20 mouse cellular contexts compared by ENCODE assay signal in the genomic region with DNA sequence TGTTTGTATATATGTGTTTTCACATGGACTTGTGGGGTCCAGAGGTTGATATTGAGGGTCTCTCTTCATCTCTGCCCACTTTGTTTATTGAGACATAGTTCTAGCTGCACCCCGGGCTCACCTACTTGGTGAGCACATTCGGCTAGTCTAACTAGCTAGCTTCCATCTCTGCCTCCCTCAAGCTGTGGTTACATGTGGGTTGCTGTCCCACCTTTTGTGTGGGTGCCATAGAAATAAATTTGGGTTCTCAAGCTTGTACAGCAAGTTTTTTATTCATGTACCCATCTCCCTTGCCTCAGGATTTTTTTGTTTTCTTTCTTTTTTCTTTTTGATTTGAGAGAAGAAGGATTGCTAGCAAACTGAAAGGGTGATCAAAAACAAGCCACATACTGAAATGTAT.
DNase-seq lines count a peak whose midpoint lies in the region; ATAC-seq and TF ChIP-seq lines count a peak whose summit lies in the region.
"Had no signal": no experiment of that assay in that cellular context is flagged by ENCODE, and none has a peak within 500 bp of the region (broad histone marks: within the 10 kb centered on the region; RNA-seq: fewer than 3 reads in every experiment).

No protein-coding gene starts in this region.

- no peak overlapping the region for H3K4me3 ChIP-seq in layer of hippocampus, adult 2 months
- H3K4me3 ChIP-seq: embryonic facial prominence, embryonic 12.5 days; forebrain, embryonic 15.5 days; heart, adult 2 months; heart, embryonic 15.5 days; hindbrain, embryonic 13.5 days had no signal

- DNase-seq in frontal cortex, postnatal 14 days (ENCODE audit: low spot score in 2 of 2), result no peak
- DNase-seq in layer of hippocampus, adult 2 months (ENCODE audit: low spot score in 2 of 2), result peak in 1 of 2 experiments; percentile 37
- DNase-seq in layer of hippocampus, postnatal 36 days, result no peak
- DNase-seq in right cerebral cortex, adult 18-20 months, result peak; percentile 45
- no peak for DNase-seq in right cerebral cortex, postnatal 4 days
- DNase-seq in telencephalon, adult 2 months (ENCODE audit: low read depth, low spot score), result peak; percentile 9
- DNase-seq: adrenal gland, adult 8-10 months; B cell, adult 2 months; cerebellum, adult 11-12 months; cerebellum, adult 9-10 months; cerebellum, postnatal 25 days; gastrocnemius, postnatal 14 days; heart, adult 2 months; heart, postnatal 14 days had no signal

- ATAC-seq in frontal cortex, adult (ENCODE audit: low TSS enrichment), result peak; percentile 84
- ATAC-seq: CD4-positive, CD25-positive, alpha-beta regulatory T cell, adult 4 months; forebrain, embryonic 15.5 days had no signal

- TF ChIP-seq CTCF in layer of hippocampus, adult 2 months (conservative IDR thresholded peaks at IDR 0.05), result no peak

- H3K27ac ChIP-seq in layer of hippocampus, adult 2 months, result peak overlapping the region; percentile 68; the same call in 1 of the 2 replicates
- H3K27ac ChIP-seq: embryonic facial prominence, embryonic 12.5 days; forebrain, embryonic 15.5 days; heart, adult 2 months; heart, embryonic 15.5 days; hindbrain, embryonic 13.5 days had no signal

Comparison
In these comparisons a context has a peak if more than half of its experiments do, and no peak if none do; other contexts are left out.
1. DNase-seq: peak in right cerebral cortex, adult 18-20 months (single experiment) and telencephalon, adult 2 months (single experiment); none in frontal cortex, postnatal 14 days (0 of 2), layer of hippocampus, postnatal 36 days (0 of 2) and right cerebral cortex, postnatal 4 days (single experiment).